Mouse (Mus musculus) embryonic facial prominence, embryonic 10.5 days (tissue): ENCODE results near the gene Gm10135. TPM values are rescaled to one million over a fixed set of nuclear protein-coding genes. Genes with fewer than 3 reads are reported as not detected.
A peak's percentile ranks its signal among the peaks of the same experiment; 100 is the strongest.
"Not testable (repeated sequence)": the region's sequence is repeated elsewhere in the genome, so short reads cannot be mapped to it uniquely, and the experiment has no call there.

ENCODE experiments used
- DNase-seq: peaks from one replicate; pipeline ENCODE4 v3.0.0-alpha.2; 2017; ENCODE audit warnings: low spot score
- H3K27ac ChIP-seq: fragments of 300-500 bp; sonication (generic); replicated peaks from 2 replicates; pipeline ENCODE4 v1.5.1; 2016; ENCODE audit warnings: mild to moderate bottlenecking
- H3K27me3 ChIP-seq: fragments of 300-500 bp; sonication (generic); replicated peaks from 2 replicates; pipeline ENCODE4 v1.6.1; 2016; ENCODE audit warnings: low read depth, mild to moderate bottlenecking; ENCODE audit not compliant: poor library complexity, severe bottlenecking
- H3K36me3 ChIP-seq: fragments of 300-500 bp; sonication (generic); replicated peaks from 2 replicates; pipeline ENCODE4 v1.6.1; 2016; ENCODE audit warnings: mild to moderate bottlenecking, moderate library complexity
- H3K4me1 ChIP-seq: fragments of 300-500 bp; sonication (generic); 2 replicates; pipeline ENCODE4 v1.6.1; 2016
- H3K4me3 ChIP-seq: fragments of 300-500 bp; sonication (generic); 2 replicates; pipeline ENCODE4 v1.5.1; 2016; ENCODE audit warnings: mild to moderate bottlenecking, moderate library complexity
- H3K9me3 ChIP-seq: fragments of 300-500 bp; sonication (generic); 2 replicates; pipeline ENCODE4 v1.6.1; 2016; ENCODE audit warnings: mild to moderate bottlenecking
- WGBS: fragments of 180-500 bp; shearing (Covaris S2); methylation state at CpG from one replicate; pipeline ENCODE4 v1.1.7; 2016; 5-methylcytosine and 5-hydroxymethylcytosine counted together
- polyA plus RNA-seq: library from polyadenylated mRNA; unstranded; fragments of >200 nt; fragmentation: Nextera tagmentation; extraction: Ambion mirVana; gene quantifications from 2 replicates; pipeline ENCODE4 v1.2.1, GENCODE M21; 2016

Gm10135 gene
- not detected in 2 replicates for polyA plus RNA-seq

DNA sequence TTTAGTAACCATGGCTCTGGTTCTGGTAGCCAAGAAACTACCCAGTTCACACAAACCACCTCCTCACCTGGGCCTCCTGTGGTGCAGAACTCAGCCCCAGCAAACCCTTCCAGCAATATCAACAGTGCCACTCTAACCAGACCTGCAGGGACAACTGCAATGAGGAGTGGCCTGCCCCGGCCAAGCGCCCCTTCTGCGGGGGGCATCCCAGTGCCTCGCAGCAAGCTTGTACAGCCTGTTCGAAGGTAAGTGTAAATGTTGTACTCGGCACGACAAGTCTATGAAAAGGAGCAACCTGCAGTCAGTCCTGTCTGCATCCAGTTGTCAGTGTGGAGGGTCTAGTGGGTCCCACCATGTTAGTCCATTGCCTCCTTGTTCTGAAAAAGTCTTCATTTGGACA is at the start of gene Gm10135:
Gm10135 (minus strand) TSS at position 101 of the 400 bp plus-strand sequence.
- peaks cover 77% of the 10 kb centered on the region for H3K36me3 ChIP-seq
- 96% methylated on average over 7 of the region's 7 CpGs for WGBS

GRCm38 (mm10) chr5:73023801-73024200 is 49.3 kb upstream of the Gm10135 start:
- 93% methylated on average over 13 of the region's 13 CpGs for WGBS
- Histone ChIP-seq H3K4me1 (peaks cover 2% of the 10 kb centered on the region), H3K27ac (no peak overlapping the region), H3K27me3 (no peaks in the 10 kb centered on the region), H3K36me3 (peaks cover 62% of the 10 kb centered on the region), H3K4me3 (no peak overlapping the region), H3K9me3 (no peaks in the 10 kb centered on the region)
- no peak for DNase-seq

More for the DNA sequence above, at the start of gene Gm10135:
- Histone ChIP-seq H3K4me3 (no peak within 1 kb of the TSS), H3K4me1 (no peaks in the 10 kb centered on the region), H3K9me3 (no peaks in the 10 kb centered on the region), H3K27ac (no peak within 1 kb of the TSS), H3K27me3 (no peaks in the 10 kb centered on the region)
- no peak for DNase-seq

DNA sequence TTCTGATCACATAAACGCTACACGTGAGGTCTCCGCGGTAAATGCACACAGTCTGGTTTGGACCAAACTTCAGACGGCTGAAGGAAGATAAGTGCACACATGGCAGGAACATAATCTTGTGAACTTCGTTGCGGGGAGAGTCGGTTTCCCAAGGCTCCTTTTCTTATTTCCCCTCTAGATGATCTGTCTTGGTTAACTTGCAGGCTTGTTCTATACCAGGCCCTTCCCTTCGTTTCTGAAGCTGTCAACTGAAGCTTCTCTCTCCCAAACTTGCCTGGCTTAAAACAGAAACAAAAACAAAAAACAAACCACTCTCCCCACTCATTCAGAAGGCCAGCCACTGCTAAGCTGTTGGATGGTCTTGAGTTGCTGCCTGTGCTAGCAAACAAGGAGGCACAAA is 40.2 kb upstream of the Gm10135 start:
- Histone ChIP-seq H3K4me3 (no peak overlapping the region), H3K36me3 (no peaks in the 10 kb centered on the region), H3K27me3 (peaks cover 56% of the 10 kb centered on the region), H3K27ac (no peak overlapping the region), H3K9me3 (no peaks in the 10 kb centered on the region), H3K4me1 (peaks cover 12% of the 10 kb centered on the region)
- 55% methylated on average over 9 of the region's 9 CpGs for WGBS
- peak; percentile 21 for DNase-seq

DNA sequence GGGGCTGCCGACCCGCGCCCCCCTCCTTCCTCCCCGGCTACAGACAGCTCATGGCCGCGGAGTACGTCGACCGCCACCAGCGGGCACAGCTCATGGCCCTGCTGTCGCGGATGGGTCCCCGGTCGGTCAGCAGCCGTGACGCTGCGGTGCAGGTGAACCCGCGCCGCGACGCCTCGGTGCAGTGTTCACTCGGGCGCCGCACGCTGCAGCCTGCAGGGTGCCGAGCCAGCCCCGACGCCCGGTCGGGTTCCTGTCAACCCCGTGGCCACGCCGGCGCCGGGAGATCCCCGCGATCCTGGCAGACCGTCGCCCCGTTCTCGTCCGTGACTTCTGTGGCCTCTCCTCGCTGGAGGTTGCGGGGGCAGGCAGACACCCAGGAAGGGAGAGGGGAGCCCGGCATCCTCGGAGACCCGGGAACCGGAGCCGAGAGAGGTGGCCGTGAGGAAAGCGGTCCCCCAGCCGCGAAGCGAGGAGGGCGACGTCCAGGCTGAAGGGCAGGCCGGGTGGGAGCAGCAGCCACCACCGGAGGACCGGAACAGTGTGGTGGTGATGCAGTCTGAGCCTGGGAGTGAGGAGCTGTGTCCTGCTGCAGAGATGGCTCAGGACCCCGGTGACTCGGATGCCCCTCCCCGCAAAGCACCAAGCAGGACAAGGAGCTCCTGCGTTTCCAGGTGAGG is 39.2 kb upstream of the Gm10135 start:
- peak; percentile 57 for DNase-seq
- Histone ChIP-seq H3K27me3 (peaks cover 57% of the 10 kb centered on the region), H3K4me1 (peaks cover 12% of the 10 kb centered on the region), H3K4me3 (peak overlapping the region; percentile 55)
- not testable (repeated sequence) for H3K9me3 ChIP-seq, H3K36me3 ChIP-seq, H3K27ac ChIP-seq
- WGBS, result 2% methylated on average over 62 of the region's 65 CpGs

DNA sequence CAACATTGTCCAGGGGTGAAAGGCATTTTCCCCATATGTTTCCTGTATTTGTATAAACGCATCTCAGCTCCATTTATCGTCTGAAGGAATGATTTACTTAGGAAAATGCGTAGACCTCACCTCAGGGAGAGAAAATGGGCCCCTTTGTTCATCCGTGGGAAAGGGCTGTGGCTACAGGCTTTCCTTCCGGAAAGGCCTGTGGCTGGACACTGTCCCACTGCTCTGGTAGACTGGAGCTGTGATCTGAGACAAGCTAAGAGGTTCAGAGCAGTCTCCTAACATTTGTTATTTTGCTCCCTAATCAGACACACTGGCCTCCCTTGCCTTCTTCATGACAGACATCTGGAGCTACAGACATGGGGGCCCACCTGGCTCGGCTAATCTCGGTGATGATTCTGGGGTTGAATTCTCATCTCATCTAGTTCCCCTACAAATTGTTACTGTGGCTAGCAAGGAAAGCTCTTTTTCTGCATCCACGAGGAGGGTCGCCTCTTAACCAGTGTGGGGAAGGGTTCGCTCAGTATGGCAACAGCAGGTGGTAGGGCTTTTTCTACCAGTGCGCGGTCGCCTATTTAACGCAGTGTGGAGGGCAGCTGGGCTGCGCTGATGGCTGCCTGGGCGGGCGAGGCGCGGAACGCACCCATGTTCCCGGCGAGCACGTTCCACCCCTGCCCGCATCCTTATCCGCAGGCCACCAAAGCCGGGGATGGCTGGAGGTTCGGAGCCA is 38.5 kb upstream of the Gm10135 start:
- Histone ChIP-seq H3K4me1 (peaks cover 12% of the 10 kb centered on the region), H3K27me3 (peaks cover 64% of the 10 kb centered on the region), H3K4me3 (peak overlapping the region; percentile 55)
- H3K9me3 ChIP-seq, H3K27ac ChIP-seq, H3K36me3 ChIP-seq: not testable (repeated sequence)
- 17% methylated on average over 27 of the region's 27 CpGs for WGBS
- DNase-seq, result peak; percentile 30

GRCm38 (mm10) chr5:73011806-73012205 is 37.3 kb upstream of the Gm10135 start:
- not testable (repeated sequence) for H3K27ac ChIP-seq, H3K4me3 ChIP-seq, DNase-seq, H3K9me3 ChIP-seq, H3K36me3 ChIP-seq
- peaks cover 72% of the 10 kb centered on the region for H3K27me3 ChIP-seq
- H3K4me1 ChIP-seq, result peaks cover 17% of the 10 kb centered on the region
- WGBS, result 90% methylated on average over 16 of the region's 16 CpGs

DNA sequence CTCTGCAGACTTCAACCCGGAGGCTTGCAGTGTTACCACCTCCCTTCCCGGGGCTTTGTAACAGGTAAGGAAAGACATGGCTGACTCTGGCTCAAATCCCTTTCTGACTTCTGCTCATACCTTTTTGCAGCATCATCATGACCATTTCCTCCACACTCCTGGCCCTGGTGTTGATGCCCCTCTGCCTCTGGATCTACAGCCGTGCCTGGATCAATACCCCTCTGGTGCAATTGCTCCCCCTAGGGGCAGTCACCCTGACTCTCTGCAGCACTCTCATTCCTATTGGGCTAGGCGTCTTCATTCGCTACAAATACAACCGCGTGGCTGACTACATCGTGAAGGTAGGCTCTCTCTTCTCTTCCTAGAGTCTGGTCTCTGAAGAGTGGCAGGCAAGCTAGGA is 33.7 kb upstream of the Gm10135 start:
- not testable (repeated sequence) for H3K36me3 ChIP-seq, H3K27ac ChIP-seq, H3K4me1 ChIP-seq, H3K9me3 ChIP-seq, H3K4me3 ChIP-seq
- 41% methylated on average over 8 of the region's 8 CpGs for WGBS
- peak; percentile 31 for DNase-seq
- peaks cover 67% of the 10 kb centered on the region for H3K27me3 ChIP-seq

DNA sequence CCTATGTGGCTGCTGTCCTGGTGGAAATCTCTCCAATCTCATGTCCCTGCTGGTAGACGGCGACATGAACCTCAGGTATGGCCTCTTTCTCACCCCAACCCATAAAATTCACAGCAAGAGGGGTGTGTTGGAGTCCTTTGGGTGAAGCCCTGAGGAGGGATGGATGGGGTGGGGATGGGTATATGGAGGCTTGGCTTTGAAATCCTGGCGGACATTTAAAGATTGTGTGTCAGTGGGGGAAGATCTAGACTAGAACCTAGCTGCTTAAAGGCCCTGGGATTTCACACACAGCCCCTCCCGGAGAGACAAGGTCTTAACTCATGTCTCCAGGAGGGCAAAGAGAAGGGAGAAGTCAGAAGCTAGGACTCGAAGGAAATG is 33.1 kb upstream of the Gm10135 start:
- Histone ChIP-seq H3K9me3 (no peaks in the 10 kb centered on the region), H3K27ac (no peak overlapping the region), H3K4me1 (peaks cover 8% of the 10 kb centered on the region), H3K27me3 (peaks cover 60% of the 10 kb centered on the region), H3K36me3 (no peaks in the 10 kb centered on the region), H3K4me3 (peak overlapping the region; percentile 57)
- 43% methylated on average over 5 of the region's 5 CpGs for WGBS
- no peak for DNase-seq

- Histone ChIP-seq H3K4me1 (peaks cover 8% of the 10 kb centered on the region), H3K36me3 (no peaks in the 10 kb centered on the region), H3K27ac (no peak within 1 kb of the TSS; the same call in 1 of the 2 replicates), H3K9me3 (no peaks in the 10 kb centered on the region), H3K27me3 (peaks cover 54% of the 10 kb centered on the region), H3K4me3 (peak within 1 kb of the TSS; percentile 57)
- WGBS, result 9% methylated on average over 65 of the region's 65 CpGs
- peak; percentile 61 for DNase-seq
Observed at GRCm38 (mm10) chr5:73006784-73007581, 32.5 kb upstream of the Gm10135 start, which contains the start of gene Slc10a4. Gene Slc10a4 (plus strand): TSS chr5:73006883.

DNA sequence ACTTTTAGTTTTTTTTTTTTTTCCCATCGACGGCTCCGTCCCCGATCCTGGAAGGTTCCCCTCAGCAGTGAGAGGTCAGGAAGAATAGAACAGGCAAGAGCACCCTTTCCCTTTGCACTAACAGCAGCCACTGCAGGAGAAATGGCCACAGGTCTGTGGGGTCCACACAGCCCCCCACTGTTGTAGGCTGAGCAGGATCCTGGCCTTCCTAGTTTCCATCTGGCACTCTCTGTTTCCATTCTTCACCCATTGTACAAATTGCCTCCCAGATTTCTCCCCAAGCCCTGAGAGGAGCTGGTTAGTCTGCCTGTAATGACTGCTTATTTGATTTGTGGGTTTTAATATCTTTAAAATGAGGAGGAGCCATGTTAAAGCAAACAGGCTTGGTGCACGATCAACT is 29.5 kb upstream of the Gm10135 start:
- Histone ChIP-seq H3K36me3 (no peaks in the 10 kb centered on the region), H3K27me3 (peaks cover 47% of the 10 kb centered on the region), H3K4me3 (no peak overlapping the region), H3K4me1 (peaks cover 8% of the 10 kb centered on the region), H3K9me3 (no peaks in the 10 kb centered on the region), H3K27ac (no peak overlapping the region)
- WGBS, result 88% methylated on average over 5 of the region's 5 CpGs
- DNase-seq, result no peak

DNA sequence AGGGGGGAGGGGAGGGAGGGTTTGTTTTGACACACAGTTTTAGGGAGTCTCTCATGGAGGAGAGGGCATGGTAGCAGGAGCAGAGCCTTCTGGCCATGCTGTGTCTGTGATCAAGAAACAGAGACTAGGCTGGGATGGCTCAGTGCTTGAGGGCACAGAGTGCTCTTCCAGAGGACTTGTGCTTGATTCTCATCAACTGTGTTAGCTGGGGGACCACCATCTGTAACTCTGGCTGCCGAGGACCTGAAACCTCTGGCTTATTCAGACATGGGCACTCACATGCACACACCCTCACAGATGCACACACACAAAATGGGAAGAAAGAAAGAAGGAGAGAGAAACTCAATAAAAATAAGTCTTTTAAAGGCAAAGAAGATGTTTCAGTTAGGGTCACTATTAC is 24.0 kb upstream of the Gm10135 start:
- not testable (repeated sequence) for H3K27me3 ChIP-seq, H3K27ac ChIP-seq, H3K9me3 ChIP-seq, DNase-seq, H3K36me3 ChIP-seq, H3K4me3 ChIP-seq
- 71% methylated on average over 1 of the region's 1 CpGs for WGBS
- peaks cover 14% of the 10 kb centered on the region for H3K4me1 ChIP-seq

DNA sequence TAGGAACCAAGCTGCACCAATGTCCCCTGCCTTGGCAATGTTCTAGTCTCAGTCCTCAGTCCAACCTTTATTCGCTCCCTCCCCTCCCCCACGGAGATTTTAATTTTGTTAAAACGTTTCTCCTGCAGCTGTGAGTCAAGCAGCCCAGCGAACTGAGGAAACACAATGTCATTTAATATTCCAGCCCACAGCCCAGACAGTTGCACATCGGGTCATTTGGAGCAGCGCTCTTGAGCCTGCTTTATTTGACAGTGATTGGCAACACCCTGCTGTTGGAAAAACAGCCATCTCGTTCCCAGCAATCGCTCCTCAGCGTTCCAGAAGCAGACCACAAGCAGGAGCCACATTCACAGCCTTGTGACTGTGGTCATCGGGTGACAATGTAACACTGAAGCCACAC is 20.9 kb upstream of the Gm10135 start:
- Histone ChIP-seq H3K27me3 (0 out of 2 replicates have a peak, but pooled peaks cover 5% of the 10 kb centered on the region), H3K4me1 (peaks cover 19% of the 10 kb centered on the region), H3K9me3 (no peaks in the 10 kb centered on the region), H3K36me3 (no peaks in the 10 kb centered on the region), H3K27ac (no peak overlapping the region), H3K4me3 (no peak overlapping the region)
- WGBS, result 37% methylated on average over 10 of the region's 10 CpGs
- no peak for DNase-seq
